Mouse (Mus musculus) thymus, adult 2 months (tissue): ENCODE data around the gene Mgp.

ENCODE experiments used
- CTCF ChIP-seq: fragments of 200-500 bp; IDR thresholded peaks from 2 replicates; pipeline ENCODE4 v1.5.1; 2012; ENCODE audit warnings: mild to moderate bottlenecking, control low read depth, low read length, moderate library complexity, borderline replicate concordance; ENCODE audit not compliant: control insufficient read depth, poor library complexity, insufficient read depth; ENCODE audit errors: extremely low read depth
- POLR2A ChIP-seq: fragments of 200-500 bp; IDR thresholded peaks from 2 replicates; pipeline ENCODE4 v1.6.1; 2012; ENCODE audit warnings: mild to moderate bottlenecking, low read length, control low read depth, moderate library complexity; ENCODE audit not compliant: control insufficient read depth, poor library complexity, insufficient read depth; ENCODE audit errors: extremely low read depth

GRCm38 (mm10) chr6:136856071-136856636 is 19.5 kb downstream of the Mgp start:
- no peak for TF ChIP-seq CTCF
- TF ChIP-seq POLR2A: no peak
